Mouse (Mus musculus): ENCODE measurements around the gene Cldn7.
"Not testable (repeated sequence)": the region's sequence is repeated elsewhere in the genome, so short reads cannot be mapped to it uniquely, and the experiment has no call there.

Gene Cldn7

DNA sequence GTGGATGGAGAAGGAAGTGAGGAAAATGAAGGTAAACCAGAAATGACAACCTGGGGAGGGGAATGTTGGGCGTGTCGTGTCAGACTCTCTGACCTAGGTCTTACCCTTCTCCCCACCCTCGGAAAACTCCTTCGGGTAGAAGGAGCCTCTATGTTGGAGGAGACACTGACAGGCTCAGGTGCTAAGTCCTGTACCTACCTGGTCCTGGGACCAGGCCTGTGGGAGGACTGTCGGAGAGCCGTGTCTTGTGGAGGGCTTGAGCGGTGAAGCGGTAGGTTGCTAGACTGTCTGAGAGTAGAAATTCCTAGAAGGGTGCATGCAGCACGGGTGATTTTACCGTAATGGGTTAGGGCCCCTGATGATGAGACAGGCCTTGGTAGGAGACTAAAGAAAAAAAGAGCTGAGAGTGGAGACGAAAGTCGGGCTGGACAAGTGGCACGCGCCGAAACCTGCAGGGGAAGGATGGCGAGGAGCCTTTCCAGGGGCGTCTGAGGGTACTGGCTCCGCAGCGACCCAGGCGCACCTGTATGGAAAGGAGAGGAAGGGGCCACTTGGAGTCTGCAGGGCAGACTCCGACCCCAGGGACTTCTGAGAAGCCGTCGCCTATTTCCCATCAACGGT, at the start of gene Cldn7:
Cldn7 (plus strand) TSS at position 130 of the 621 bp plus-strand sequence.
- in situ Hi-C loops (cut with MseI, MboI) = loop anchor here in 1 of 2 experiments (5.0 kb wide), 1 partner anchor 37 kb away; no protein-coding TSS in a partner anchor

DNA sequence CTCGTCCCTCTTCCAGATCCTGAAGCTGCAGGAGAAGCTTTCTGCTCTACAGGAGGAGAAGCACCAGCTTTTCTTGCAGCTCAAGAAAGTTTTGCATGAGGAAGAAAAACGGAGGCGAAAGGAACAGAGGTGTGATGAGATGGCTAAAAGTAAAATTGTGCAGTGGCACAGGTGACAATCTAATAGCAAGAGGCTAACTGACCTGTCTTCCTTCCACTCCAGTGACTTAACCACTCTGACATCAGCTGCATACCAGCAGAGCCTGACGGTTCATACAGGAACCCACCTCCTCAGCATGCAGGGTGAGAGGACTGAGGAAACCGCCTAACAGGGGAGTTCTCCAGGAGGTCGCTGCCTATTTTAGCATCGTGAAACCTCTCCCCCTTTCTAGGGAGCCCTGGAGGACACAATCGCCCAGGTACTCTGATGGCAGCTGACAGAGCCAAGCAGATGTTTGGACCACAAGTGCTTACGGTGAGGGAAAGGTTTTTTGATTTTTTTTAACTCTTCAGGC, 49.6 kb upstream of the Cldn7 start:
- in situ Hi-C loops (cut with MseI, MboI) = no loop called here

DNA sequence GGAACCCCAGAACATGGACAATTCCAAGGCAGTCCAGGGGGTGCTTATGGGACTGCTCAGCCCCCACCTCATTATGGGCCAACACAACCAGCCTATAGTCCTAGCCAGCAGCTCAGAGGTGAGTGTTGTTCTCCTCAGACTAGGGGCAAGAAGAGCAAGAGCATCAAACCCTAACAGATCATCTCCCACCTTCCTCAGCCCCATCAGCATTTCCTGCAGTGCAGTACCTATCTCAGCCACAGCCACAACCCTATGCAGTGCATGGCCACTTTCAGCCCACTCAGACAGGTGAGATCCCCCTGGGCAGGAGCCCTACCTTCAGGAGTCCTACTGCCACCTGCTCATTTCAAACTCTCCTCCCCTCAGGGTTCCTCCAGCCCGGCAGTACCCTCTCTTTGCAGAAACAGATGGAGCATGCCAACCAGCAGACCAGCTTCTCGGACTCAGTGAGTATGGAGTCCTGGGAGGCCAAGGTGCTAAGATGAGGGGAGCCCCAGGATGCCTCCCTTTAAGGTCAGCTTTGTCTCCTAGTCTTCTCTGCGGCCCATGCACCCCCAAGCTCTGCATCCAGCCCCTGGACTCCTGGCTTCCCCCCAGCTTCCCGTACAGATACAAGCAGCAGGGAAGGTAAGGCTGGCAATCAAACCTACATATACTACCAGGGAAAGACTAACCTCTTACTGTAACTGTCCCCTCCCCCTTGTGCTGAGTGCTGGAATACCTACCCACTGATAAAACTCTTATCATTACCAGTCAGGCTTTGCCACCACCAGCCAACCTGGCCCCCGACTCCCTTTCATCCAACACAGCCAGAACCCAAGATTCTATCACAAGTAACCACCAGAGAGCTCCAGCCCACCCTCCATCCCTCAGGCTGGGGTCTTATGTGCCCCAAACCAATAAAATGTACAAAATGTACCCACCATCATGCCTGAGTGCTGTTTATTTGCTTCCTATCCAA, 48.6 kb upstream of the Cldn7 start:
- in situ Hi-C loops (cut with MseI, MboI) = no loop called here

DNA sequence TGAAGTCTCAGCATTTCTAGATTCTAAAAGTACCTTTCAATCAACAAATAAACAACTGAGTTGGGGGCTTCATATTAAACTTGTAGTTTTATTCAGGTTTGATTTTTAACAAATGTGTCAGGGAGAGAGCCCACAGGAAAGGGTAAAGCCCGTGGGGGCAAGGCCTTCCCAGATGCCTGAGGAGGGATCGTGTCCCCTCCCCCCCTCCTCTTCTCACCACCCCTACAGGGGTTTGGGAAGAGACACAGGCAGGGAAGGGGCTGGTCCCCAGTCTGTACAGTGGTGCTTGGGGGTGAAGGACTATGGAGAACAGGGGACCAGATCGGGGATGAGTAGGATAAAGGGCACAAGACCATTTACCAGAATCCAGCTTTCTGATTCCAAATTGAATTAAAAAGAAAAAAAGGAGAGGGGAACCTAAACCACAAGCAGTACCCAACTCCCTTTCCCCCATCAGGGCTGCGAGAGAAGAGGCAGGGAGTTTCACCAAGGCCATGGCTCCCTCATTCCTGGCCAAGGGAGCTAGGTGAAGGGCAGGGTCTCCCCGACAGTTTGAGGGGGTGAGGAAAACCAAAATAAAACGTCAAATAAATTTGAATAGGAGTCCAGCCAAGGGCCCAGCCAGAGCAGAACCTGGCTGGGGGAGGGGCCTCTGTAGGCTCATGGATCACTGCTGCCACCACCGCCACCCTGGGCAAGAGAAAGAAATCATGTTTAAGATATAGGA, 47.8 kb upstream of the Cldn7 start:
- in situ Hi-C loops (cut with MseI, MboI) = not testable (repeated sequence)

DNA sequence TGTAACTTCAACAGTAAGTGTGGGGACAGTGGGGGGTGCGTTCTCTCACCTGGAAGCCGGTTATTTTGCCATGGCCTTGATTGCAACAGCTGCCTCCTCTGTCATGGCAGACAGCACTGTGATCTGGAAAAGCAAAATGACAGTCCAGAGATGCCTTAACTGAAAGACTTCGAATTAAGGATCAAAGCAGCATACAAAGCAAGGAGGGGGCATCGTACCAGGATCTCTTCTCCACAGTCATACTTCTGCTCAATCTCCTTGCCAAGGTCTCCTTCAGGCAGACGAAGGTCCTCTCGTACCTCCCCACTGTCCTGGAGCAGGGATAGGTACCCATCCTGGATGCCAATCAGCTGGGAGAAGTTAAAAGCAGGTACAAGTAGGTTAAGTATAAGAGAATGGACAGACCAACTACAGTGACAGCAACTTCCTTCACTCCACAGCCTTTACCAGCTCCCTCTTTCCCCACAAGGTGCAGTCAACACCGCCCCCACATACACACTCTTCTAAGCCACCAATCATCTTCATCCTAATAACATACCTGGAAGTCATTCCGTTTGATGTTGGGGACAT, 47.1 kb upstream of the Cldn7 start:
- in situ Hi-C loops (cut with MseI, MboI) = no loop called here

DNA sequence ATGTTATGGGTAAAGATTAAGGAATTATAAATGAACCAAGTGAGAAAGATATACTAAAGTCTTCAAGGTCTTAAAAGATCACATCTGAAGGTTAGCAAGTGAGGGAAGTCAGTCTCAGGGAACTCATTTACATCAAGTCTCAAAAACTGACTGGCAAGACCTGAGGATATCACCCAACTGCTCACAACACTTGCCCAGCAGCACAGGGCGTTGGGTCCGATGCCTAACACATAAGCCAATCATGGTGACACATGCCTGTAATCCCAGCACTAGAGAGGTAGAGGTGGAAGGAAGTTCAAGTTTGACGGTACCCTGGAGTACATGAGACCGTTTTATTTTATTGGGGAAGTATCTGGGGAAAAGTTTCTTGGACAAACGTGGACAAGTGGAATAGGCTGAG, 46.5 kb upstream of the Cldn7 start:
- in situ Hi-C loops (cut with MseI, MboI) = no loop called here

DNA sequence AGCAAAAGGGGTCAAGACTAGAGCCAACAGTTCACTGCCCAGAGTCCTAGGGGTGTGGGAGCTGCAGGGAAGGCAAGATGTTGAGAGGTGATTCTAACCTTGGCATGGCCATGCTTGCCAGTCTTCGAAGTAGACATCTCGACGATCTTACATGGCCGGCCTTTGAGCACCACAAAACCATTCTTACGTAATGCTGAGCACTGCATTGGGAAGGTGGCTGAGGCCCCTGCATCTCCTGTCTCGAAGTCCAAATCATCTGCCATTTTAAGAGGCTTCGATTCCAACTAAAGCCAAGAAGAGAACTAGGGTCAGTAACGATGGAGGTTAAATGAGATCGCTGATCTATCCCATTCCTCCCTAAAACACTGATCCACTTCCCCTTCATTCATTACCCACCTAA, 45.5 kb upstream of the Cldn7 start:
- in situ Hi-C loops (cut with MseI, MboI) = no loop called here

DNA sequence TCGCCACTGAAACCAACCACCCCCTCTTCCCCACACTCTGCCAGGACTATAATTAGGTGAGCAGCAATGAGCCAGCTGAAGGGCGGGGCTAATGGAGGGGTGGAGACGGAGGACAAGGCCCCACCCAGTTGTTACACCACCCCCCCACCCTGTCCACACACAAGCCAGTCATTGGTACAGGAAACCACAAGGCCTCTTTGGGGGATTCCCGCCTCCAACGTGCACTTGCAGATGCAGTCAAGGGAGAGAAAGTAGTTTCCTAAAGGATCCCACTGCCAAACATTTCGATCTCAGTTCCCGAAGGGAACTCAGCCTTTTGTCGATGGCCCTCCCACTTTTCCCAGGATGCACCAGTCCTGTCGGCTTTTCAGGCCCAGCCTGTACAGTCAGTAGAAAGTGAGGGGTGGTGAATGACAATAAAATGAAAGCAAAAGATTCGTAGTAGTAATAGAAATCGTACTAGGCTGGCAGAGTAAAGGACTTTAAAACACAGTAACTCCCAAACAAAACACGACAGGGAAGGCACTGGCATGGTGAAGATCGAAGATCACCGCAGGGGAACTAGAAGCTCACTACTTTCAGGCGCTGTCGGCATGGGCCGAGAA, 44.8 kb upstream of the Cldn7 start:
- in situ Hi-C loops (cut with MseI, MboI) = no loop called here

DNA sequence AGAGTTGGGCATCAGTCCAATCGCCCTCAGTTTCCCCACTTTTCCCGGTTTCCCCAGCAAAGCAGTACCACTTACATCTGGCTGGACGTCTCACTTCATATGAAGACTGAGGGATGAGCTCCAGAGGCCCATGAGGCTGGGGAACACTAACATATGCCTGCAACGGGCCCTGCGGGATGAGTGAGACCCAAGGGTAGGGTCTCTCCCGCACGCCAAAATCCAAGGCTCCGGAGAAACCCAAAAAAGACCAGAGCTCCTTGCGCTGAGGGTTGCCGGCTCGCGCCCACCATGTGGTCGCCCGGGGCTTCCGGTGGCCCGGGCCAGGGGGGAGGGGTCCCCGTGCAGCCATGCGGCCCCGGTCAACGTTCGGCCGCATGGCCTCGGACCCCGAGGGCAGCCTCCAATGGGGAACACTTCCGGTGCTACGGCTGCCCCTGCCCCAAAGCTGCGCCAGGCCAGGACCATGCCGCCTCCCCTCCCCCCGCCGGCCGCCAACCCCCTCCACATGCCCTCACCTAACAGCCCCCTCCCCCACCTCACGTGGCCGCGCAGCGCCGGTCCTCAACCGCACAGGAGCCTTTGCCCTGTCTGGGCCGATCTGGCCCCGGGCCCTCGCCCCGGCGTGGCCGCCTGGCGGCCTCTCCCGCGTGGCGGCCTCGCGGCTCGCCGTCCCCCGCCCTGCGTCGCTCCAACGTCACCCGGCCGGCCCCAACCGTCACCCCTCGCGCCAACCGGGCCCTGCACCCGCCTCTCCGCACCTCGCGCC, 44.1 kb upstream of the Cldn7 start:
- in situ Hi-C loops (cut with MseI, MboI) = no loop called here

DNA sequence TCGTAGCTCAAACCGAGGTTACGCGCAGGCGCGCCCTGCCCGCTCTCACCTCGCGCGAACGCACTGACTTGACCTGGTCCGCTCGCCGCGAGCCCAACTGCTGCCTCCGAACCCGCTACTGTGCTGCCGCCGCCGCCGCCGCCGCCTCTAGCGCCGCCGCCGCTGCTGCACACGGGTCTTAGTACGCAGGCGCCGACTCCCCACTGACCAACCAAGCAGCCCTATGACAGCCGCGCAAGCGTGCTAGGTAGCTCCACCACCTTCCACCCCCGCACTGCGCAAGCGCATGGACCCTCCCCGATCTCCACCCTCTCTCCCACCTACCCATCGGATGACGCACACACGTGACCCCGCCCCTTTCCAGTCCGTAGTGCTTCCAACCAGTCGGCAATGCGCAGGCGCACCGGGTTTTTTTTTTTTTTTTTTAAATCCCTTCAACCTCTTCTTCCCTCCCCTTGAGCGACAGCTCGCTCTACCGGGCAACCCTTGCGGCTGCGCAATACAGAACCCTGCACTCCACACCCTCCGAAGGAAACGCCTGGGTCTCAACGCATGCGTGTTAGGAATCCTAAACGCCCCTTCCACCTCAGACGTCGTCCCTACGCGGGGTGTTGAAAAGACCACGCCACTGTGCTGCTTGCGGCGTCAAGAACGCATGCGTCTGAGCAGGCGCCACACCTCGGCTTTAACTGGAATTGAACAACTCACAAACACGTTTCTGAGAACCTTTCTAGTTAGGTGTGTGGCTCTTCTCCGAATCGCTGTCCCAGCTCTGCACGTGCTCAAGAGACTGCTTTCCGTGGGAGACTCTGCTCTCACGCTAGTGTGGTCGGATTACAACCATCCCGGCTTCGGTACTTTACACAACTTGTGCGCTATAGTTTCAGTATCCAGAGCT, 43.2 kb upstream of the Cldn7 start, which contains the start of gene Eif5a:
Eif5a (minus strand) TSS at position 845 of the 898 bp plus-strand sequence.
- in situ Hi-C loops (cut with MseI, MboI) = no loop called here

DNA sequence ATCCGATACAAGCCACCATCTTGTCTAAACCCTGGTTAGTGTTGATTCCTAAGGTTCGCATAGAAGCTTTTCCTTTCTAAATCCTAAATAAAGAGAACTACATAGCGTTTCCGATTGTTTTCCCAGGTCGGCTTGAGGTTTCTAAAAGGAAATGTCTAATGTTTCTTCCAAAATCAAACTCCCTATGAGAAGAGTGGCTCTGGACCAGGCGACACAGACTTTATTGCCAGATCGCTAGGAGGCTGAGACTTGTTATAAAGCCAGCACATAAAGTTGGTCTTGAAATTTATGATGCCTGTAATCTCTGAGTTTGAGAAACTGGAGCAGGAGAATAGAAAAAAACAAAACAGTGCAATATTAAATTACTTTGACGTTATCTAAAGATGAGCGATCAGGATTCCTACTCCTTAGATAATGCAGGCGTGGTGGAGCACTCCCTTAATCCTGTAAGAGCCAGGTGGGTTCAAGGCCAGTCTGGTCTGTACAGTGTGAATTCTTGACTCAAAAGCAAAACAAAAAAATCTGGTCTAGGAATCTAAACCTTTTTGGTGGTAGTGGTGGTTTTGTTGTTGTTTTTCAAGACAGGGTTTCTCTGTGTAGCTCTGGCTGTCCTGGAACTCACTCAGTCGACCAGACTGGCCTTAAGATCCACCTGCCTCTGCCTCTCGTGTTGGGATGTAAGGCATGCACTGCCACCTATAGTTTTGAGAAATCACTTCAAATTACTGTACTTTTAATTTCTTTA, 42.4 kb upstream of the Cldn7 start:
- in situ Hi-C loops (cut with MseI, MboI) = no loop called here

DNA sequence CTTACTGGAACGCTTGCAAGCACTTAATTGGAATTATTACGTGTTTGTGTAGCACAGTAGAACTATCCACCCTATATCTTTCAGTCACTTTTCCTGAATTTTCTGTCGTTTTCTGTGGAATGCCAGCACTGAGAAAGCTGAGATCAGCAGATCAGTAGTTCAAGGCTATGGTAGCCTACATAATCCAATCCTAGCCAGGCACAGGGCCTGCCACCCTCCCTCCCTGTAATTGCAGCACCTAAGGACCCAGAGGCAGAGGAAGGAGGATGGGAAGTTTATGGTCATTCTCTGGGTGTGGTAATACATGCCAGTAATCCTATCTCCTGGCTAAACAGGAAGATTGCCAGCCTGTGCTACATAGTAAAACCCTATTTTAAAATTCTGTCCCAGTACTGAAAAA, 41.8 kb upstream of the Cldn7 start:
- in situ Hi-C loops (cut with MseI, MboI) = no loop called here

DNA sequence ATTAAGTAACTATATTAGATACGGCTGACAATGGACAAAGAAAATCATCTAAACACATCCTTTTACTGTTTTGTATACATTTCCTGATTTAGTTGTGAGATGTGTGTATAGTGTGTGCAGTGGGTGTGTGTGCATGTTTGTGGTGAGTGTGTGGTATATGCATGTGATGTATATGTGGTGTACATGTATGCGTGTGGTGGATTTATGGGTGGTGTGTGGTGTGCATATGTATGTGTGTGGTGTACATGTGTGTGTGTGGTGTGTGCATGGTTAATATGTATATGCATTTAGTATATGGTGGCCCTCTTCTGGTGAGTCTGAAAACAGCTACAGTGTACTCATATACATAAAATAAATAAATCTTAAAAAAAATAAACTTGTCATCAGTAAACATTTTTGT, 37.1 kb upstream of the Cldn7 start:
- in situ Hi-C loops (cut with MseI, MboI) = loop anchor here in 1 of 2 experiments (5.0 kb wide), 1 partner anchor 35 kb away; the partner anchor contains the start of gene Cldn7

DNA sequence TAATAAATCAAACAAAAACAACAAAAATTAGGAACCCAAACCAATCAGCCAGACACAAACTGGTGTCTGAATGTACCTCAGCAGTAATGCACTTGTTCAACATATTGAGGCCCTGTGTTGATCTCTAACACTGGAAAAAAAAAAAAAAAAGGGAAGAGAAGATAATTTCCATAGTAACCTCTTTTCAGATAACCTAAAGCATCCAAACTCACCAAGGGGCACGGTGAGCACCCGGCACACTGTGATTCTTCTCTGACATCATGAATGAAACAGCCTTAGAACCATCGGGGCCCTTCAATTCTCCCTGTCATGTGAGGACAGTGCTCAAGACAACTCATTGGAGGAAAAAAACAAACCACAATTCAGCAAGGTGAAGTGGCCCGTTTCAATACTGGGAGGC, 34.9 kb upstream of the Cldn7 start:
- in situ Hi-C loops (cut with MseI, MboI) = loop anchor here in 1 of 2 experiments (5.0 kb wide), 1 partner anchor 33 kb away; the partner anchor contains the start of gene Cldn7

DNA sequence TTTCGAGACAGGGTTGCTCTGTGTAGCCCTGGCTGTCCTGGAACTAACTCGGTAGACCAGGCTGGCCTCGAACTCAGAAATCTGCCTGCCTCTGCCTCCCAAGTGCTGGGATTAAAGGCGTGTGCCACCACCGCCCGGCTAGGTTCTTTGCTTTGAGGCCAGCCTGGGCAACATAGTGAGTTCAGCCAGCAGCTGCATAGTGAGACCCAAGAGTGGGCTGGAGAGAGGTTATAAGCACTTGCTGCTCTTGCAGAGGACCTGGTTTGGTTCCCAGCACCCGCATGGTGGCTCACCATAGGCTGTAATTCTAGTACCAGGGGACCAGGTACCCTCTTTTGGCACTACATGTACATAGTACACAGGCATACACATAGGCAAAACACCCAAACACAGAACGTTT, 34.4 kb upstream of the Cldn7 start:
- in situ Hi-C loops (cut with MseI, MboI) = not testable (repeated sequence)

DNA sequence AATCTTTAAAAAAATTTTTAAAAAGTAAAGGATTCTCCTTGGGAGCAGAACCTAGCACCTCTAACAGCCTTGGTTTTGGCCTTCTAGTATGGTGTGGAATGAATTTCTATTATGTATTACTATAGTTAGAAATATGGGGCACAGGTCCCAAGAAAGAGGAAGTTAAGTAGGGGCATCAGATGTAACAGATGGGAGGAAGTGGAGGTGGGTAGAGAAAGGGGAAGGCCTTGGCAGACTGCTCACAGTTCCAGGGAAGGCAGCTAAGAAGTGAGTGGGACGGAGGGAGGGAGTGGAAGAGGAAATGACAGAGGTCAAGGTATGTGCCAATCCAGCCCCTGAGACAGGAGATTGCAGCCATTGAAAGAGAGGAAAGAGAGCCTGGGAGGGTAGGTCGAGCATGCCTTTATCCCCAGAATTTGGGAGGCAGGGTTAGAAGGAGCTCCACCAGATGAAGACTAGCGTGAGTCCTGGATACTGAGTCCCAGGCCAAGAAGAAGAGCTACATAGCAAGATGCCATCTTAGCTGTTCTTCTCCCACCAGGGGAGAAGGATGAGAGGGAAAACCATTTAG, 33.5 kb upstream of the Cldn7 start:
- in situ Hi-C loops (cut with MseI, MboI) = no loop called here

DNA sequence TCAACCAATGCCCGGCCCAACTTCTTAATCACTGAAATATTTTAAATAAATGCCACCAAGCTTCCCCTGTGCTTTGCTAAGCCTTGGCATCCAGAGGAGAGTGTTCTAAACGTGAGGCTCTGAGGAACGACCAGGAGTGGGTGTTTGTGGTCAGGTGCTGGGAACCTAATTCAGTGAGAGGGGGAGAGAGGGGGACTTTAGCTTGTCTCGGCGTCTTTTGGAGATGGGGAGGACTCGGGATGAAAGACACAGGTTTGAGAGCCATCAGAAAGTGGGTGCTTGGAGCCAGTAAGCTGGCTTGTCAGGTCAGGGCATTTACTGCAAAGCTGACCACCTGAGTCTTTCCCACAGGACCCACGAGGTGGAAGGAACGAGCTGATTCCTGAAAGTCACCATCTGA, 32.8 kb upstream of the Cldn7 start:
- in situ Hi-C loops (cut with MseI, MboI) = no loop called here

DNA sequence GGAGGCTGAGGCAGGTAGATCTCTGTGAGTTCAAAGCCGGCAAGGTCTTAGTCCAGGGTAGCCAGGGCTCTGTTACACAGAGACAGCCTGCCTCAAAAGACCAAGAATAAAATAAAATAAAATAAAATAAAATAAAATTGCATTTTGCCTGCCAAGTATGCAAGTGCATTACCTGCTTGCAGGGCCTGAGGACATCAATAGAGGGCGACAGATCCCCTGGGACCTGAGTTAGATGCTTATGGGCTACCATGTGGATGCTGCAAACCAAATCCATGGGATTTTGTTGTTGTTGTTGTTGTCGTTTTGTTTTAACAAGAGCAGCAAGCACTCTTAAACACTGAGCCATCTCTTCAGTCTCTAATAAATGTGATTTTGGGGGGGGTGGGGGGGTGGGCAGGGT, 32.3 kb upstream of the Cldn7 start:
- in situ Hi-C loops (cut with MseI, MboI) = no loop called here
